Mouse (Mus musculus): ENCODE measurements at regions not wholly inside any gene's neighbourhood (a gene's known extent, or its start where the extent isn't known, plus 50 kb on each side); places are given as distances from the start of the nearest gene placed in this dataset.

DNA sequence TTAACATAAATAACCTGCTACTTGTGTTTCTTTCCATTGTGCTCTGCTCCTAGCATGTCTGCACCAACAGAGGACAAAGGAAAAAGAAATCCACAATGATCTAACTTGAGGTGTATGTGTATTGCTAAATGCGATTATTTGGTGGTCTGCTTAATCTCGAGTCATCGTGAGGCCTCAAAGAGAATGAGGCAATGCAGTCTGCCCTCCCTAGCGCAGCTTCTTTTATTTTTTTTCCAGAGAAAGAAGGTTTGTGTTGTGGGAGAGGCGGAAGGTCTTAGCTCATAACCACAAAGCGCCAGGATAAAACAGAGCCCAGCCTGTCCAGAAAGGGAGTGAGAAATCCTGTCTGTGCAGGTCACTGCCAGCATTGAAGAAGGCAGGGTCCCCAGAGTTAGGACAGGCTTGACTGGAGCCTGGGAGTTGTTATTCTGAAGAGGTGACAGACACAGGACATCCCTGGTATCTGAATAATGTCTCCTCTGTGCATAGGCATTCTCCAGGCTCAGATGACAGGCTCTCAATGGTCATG is 751.3 kb upstream of the Intu start:
- no peak for TF ChIP-seq USF2 (conservative IDR thresholded peaks at IDR 0.05; ENCODE audit: low read depth, low read length)
- no peak for TF ChIP-seq JUND (conservative IDR thresholded peaks at IDR 0.05; ENCODE audit: low read depth, low read length)
- TF ChIP-seq PAX5 (IDR thresholded peaks at IDR 0.05; ENCODE audit: low read length) = no peak
- TF ChIP-seq ZNF384 (IDR thresholded peaks at IDR 0.05; ENCODE audit: low read depth, low read length) = no peak
